8 mouse cellular contexts compared by ENCODE assay signal in genomic region chr11:50915671-50916320, GRCm38 (mm10). TPM values are rescaled to one million over a fixed set of nuclear protein-coding genes. Genes with fewer than 3 reads are reported as not detected.
DNase-seq lines count a peak whose midpoint lies in the region; ATAC-seq and TF ChIP-seq lines count a peak whose summit lies in the region.

TSS of gene Zfp2 (minus strand) at chr11:50916165.

- under 1% methylated on average over 47 of the region's 47 CpGs for WGBS in cerebellum, adult 2 months
- under 1% methylated on average over 47 of the region's 47 CpGs for WGBS in hindbrain, embryonic 11.5 days
- WGBS in lung, embryonic 16.5 days: under 1% methylated on average over 47 of the region's 47 CpGs

- peaks cover 3% of the 10 kb centered on the region; the same call in 1 of the 2 replicates for H3K36me3 ChIP-seq in ES-E14 (ENCODE audit: control insufficient read depth, insufficient read depth, low read length, poor library complexity, severe bottlenecking)
- peaks cover 12% of the 10 kb centered on the region for H3K36me3 ChIP-seq in hindbrain, embryonic 11.5 days (ENCODE audit: control insufficient read depth, insufficient read depth, low read length)
- peaks cover 11% of the 10 kb centered on the region for H3K36me3 ChIP-seq in lung, embryonic 16.5 days (ENCODE audit: control insufficient read depth, insufficient read depth, low read length)

- H3K4me3 ChIP-seq in ES-E14 (ENCODE audit: insufficient read depth in 1 of 2, low read depth in 1 of 2, low read length in 2 of 2, poor library complexity in 1 of 2, severe bottlenecking in 1 of 2): peak within 1 kb of the TSS; percentile 88 to 89
- peak within 1 kb of the TSS; percentile 73 for H3K4me3 ChIP-seq in cerebellum, adult 2 months (replicated peaks; ENCODE audit: insufficient read depth, low read depth, low read length)
- peak within 1 kb of the TSS; percentile 88 for H3K4me3 ChIP-seq in hindbrain, embryonic 11.5 days (ENCODE audit: low read depth, low read length)
- peak within 1 kb of the TSS; percentile 90 for H3K4me3 ChIP-seq in lung, embryonic 16.5 days (ENCODE audit: low read length)

- peak within 1 kb of the TSS; percentile 88 for H3K9ac ChIP-seq in ES-E14 (ENCODE audit: insufficient read depth, low read depth, low read length, poor library complexity, severe bottlenecking)
- H3K9ac ChIP-seq in hindbrain, embryonic 11.5 days (ENCODE audit: low read depth, low read length): peak within 1 kb of the TSS; percentile 94
- H3K9ac ChIP-seq in lung, embryonic 16.5 days (ENCODE audit: low read length): peak within 1 kb of the TSS; percentile 93

- no peaks in the 10 kb centered on the region for H3K27me3 ChIP-seq in cerebellum, adult 2 months (ENCODE audit: control insufficient read depth, insufficient read depth, low read length)
- no peaks in the 10 kb centered on the region for H3K27me3 ChIP-seq in hindbrain, embryonic 11.5 days (ENCODE audit: control insufficient read depth, insufficient read depth, low read length)
- H3K27me3 ChIP-seq in lung, embryonic 16.5 days (ENCODE audit: control insufficient read depth, insufficient read depth, low read depth, low read length): no peaks in the 10 kb centered on the region

- in situ Hi-C loops in ES-E14 (cut with MboI; ENCODE audit: low sequenced_read_pairs in 2 of 2, unreplicated experiment in 2 of 2): no loop called here

- peak; percentile 78 for DNase-seq in ES-E14 (ENCODE audit: low read depth, low spot score)
- DNase-seq in cerebellum, adult 2 months: peak; percentile 91 to 93
- DNase-seq in frontal cortex, adult 2 months (ENCODE audit: extremely low spot score in 1 of 2, low spot score in 1 of 2): peak; percentile 89 to 95
- peak; percentile 94 for DNase-seq in hindbrain, embryonic 11.5 days (ENCODE audit: low spot score)
- DNase-seq in layer of hippocampus, adult 9-11 months: peak; percentile 95
- DNase-seq in ovary, postnatal 14 days (ENCODE audit: low spot score): peak; percentile 75
- DNase-seq in thymus, postnatal 10 days (ENCODE audit: low spot score in 2 of 2): peak; percentile 83 to 89

- H3K9me3 ChIP-seq in ES-E14 (ENCODE audit: control insufficient read depth, insufficient read depth, low read depth, low read length): no peaks in the 10 kb centered on the region
- peaks cover 6% of the 10 kb centered on the region; the same call in 1 of the 2 replicates for H3K9me3 ChIP-seq in hindbrain, embryonic 11.5 days (ENCODE audit: control insufficient read depth, low read length)
- 0 out of 2 replicates have a peak, but pooled peaks cover 2% of the 10 kb centered on the region for H3K9me3 ChIP-seq in lung, embryonic 16.5 days (ENCODE audit: control insufficient read depth, low read length)

- H3K4me1 ChIP-seq in ES-E14 (ENCODE audit: control insufficient read depth in 2 of 2, insufficient read depth in 2 of 2, low read length in 2 of 2, poor library complexity in 1 of 2): peaks cover 0 to 10% of the 10 kb centered on the region in 2 experiments; a peak in 1 of 4 replicates
- no peaks in the 10 kb centered on the region for H3K4me1 ChIP-seq in cerebellum, adult 2 months (ENCODE audit: control insufficient read depth, insufficient read depth, low read length)
- no peaks in the 10 kb centered on the region for H3K4me1 ChIP-seq in hindbrain, embryonic 11.5 days (replicated peaks; ENCODE audit: control insufficient read depth, insufficient read depth, low read length)
- H3K4me1 ChIP-seq in lung, embryonic 16.5 days (replicated peaks; ENCODE audit: control insufficient read depth, insufficient read depth, low read length): no peaks in the 10 kb centered on the region

- peak; percentile 98 for ATAC-seq in hindbrain, embryonic 11.5 days (ENCODE audit: low FRiP score)
- peak; percentile 99 for ATAC-seq in lung, embryonic 16.5 days (ENCODE audit: low read depth)

- TF ChIP-seq POLR2A in cerebellum, adult 2 months (IDR thresholded peaks at IDR 0.05; ENCODE audit: borderline replicate concordance, insufficient read depth, low read length): peak; percentile 75

- 0 out of 2 replicates have a peak within 1 kb of the TSS, but pooled peaks have one; percentile 3 for H3K27ac ChIP-seq in ES-E14 (ENCODE audit: insufficient read depth, low read depth, low read length, poor library complexity, severe bottlenecking)
- H3K27ac ChIP-seq in cerebellum, adult 2 months (ENCODE audit: insufficient read depth, low read length): peak within 1 kb of the TSS; percentile 49; the same call in 1 of the 2 replicates
- peak within 1 kb of the TSS; percentile 76 for H3K27ac ChIP-seq in hindbrain, embryonic 11.5 days (ENCODE audit: low read depth, low read length)
- H3K27ac ChIP-seq in lung, embryonic 16.5 days (ENCODE audit: low read length): peak within 1 kb of the TSS; percentile 52

- H3K4me2 ChIP-seq in hindbrain, embryonic 11.5 days (replicated peaks; ENCODE audit: low read depth, low read length): peak within 1 kb of the TSS; percentile 42
- H3K4me2 ChIP-seq in lung, embryonic 16.5 days (ENCODE audit: low read depth, low read length): peak within 1 kb of the TSS; percentile 55

- peak; percentile 66 for TF ChIP-seq CTCF in cerebellum, adult 2 months (IDR thresholded peaks at IDR 0.05; ENCODE audit: borderline replicate concordance, insufficient read depth, low read depth, low read length)

TF ChIP-seq in ES-E14, 5 proteins besides CTCF, POLR2A, EP300 and RAD21:
- TF ChIP-seq HCFC1 (IDR thresholded peaks at IDR 0.05; ENCODE audit: borderline replicate concordance, insufficient read depth, low read length) (peak; percentile 92), CHD2 (IDR thresholded peaks at IDR 0.05; ENCODE audit: low read depth, low read length) (no peak)

RNA-seq across cellular contexts. Expression of gene Zfp2, which starts in this region (rescaled TPM):
- total RNA-seq in ES-E14 (2012; rRNA removed): 6.1 and 6.3 TPM in 2 replicates
- polyA plus RNA-seq in cerebellum, adult 2 months (2012; rRNA removed): 18.8 and 19.2 TPM in 2 replicates
- 16.1 and 19.2 TPM in 2 replicates for polyA plus RNA-seq in frontal cortex, adult 2 months (2012; rRNA removed)
- polyA plus RNA-seq in hindbrain, embryonic 11.5 days (2014; fragmentation: Nextera tagmentation; extraction: Ambion mirVana): 30.6 and 37.0 TPM in 2 replicates
- 11.1 and 11.4 TPM in 2 replicates for polyA plus RNA-seq in lung, embryonic 16.5 days (2015; fragmentation: Nextera tagmentation; extraction: Ambion mirVana)

Comparison
In these comparisons a context has a peak if more than half of its experiments do, and no peak if none do; other contexts are left out.
1. Peak in every context shown above with its lines: DNase-seq, ATAC-seq, H3K4me3 ChIP-seq and H3K27ac ChIP-seq.
2. H3K27ac ChIP-seq: peak in every context shown above with its lines; median percentile 76 in hindbrain, embryonic 11.5 days; 52 in lung, embryonic 16.5 days; 49 in cerebellum, adult 2 months; 3 in ES-E14.